Mouse (Mus musculus): Measurements from ENCODE around the gene Maz. TPM values are rescaled to one million over a fixed set of nuclear protein-coding genes. Genes with fewer than 3 reads are reported as not detected.

Gene Maz
- total RNA-seq, 2 experiments from 2014 or later = 25.0 to 51.3 TPM

- ATAC-seq (replicated peaks; ENCODE audit: low FRiP score, poor library complexity, severe bottlenecking) = no peak
Observed at GRCm38 (mm10) chr7:127021563-127022527, 5.0 kb downstream of the Maz start.

GRCm38 (mm10) chr7:127020901-127021562 is 5.8 kb downstream of the Maz start, which contains the start of the genes Gm42742 and Prrt2:
Gene Gm42742 (minus strand): TSS chr7:127021097.
Gene Prrt2 (minus strand): TSS chr7:127021211.
- no peak for ATAC-seq (replicated peaks; ENCODE audit: low FRiP score, poor library complexity, severe bottlenecking)

GRCm38 (mm10) chr7:127020491-127020890 is 6.3 kb downstream of the Maz start:
- no peak for ATAC-seq (replicated peaks; ENCODE audit: low FRiP score, poor library complexity, severe bottlenecking)

GRCm38 (mm10) chr7:127020031-127020430 is 6.8 kb downstream of the Maz start:
- ATAC-seq (replicated peaks; ENCODE audit: low FRiP score, poor library complexity, severe bottlenecking) = no peak

- ATAC-seq (replicated peaks; ENCODE audit: low FRiP score, poor library complexity, severe bottlenecking) = no peak
Observed at GRCm38 (mm10) chr7:127019306-127019960, 7.4 kb downstream of the Maz start.

- ATAC-seq (replicated peaks; ENCODE audit: low FRiP score, poor library complexity, severe bottlenecking) = no peak
Observed at GRCm38 (mm10) chr7:127018416-127019305, 8.2 kb downstream of the Maz start.

GRCm38 (mm10) chr7:127017950-127018345 is 8.9 kb downstream of the Maz start:
- no peak for ATAC-seq (replicated peaks; ENCODE audit: low FRiP score, poor library complexity, severe bottlenecking)

- ATAC-seq (replicated peaks; ENCODE audit: low FRiP score, poor library complexity, severe bottlenecking) = peak; percentile 70
Observed at GRCm38 (mm10) chr7:127016971-127017949, 9.6 kb downstream of the Maz start, which contains the start of gene Pagr1a. Gene Pagr1a (minus strand): TSS chr7:127017352.

GRCm38 (mm10) chr7:127016486-127016938 is 10.3 kb downstream of the Maz start:
- ATAC-seq (replicated peaks; ENCODE audit: low FRiP score, poor library complexity, severe bottlenecking) = peak; percentile 66

- ATAC-seq (replicated peaks; ENCODE audit: low FRiP score, poor library complexity, severe bottlenecking) = no peak
Observed at GRCm38 (mm10) chr7:127016481-127016485, 10.6 kb downstream of the Maz start, which contains the start of gene Pagr1b. Gene Pagr1b (minus strand): TSS chr7:127016484.

GRCm38 (mm10) chr7:127016081-127016480 is 10.8 kb downstream of the Maz start:
- peak; percentile 30 for ATAC-seq (replicated peaks; ENCODE audit: low FRiP score, poor library complexity, severe bottlenecking)

GRCm38 (mm10) chr7:127014993-127015392 is 11.8 kb downstream of the Maz start:
- no peak for ATAC-seq (replicated peaks; ENCODE audit: low FRiP score, poor library complexity, severe bottlenecking)

- ATAC-seq (replicated peaks; ENCODE audit: low FRiP score, poor library complexity, severe bottlenecking) = 0 out of 2 replicates have a peak, but pooled peaks have one; percentile 23
Observed at GRCm38 (mm10) chr7:127014320-127014719, 12.5 kb downstream of the Maz start, which contains the start of gene Mvp. Gene Mvp (minus strand): TSS chr7:127014621.

GRCm38 (mm10) chr7:127013385-127013784 is 13.5 kb downstream of the Maz start:
- ATAC-seq (replicated peaks; ENCODE audit: low FRiP score, poor library complexity, severe bottlenecking) = no peak

GRCm38 (mm10) chr7:127012845-127013244 is 14.0 kb downstream of the Maz start:
- no peak for ATAC-seq (replicated peaks; ENCODE audit: low FRiP score, poor library complexity, severe bottlenecking)

- no peak for ATAC-seq (replicated peaks; ENCODE audit: low FRiP score, poor library complexity, severe bottlenecking)
Observed at GRCm38 (mm10) chr7:127012374-127012773, 14.5 kb downstream of the Maz start.

- ATAC-seq (replicated peaks; ENCODE audit: low FRiP score, poor library complexity, severe bottlenecking) = no peak
Observed at GRCm38 (mm10) chr7:127011717-127012116, 15.1 kb downstream of the Maz start.

- no peak for ATAC-seq (replicated peaks; ENCODE audit: low FRiP score, poor library complexity, severe bottlenecking)
Observed at GRCm38 (mm10) chr7:127011051-127011450, 15.8 kb downstream of the Maz start.
